Mouse (Mus musculus): Measurements from ENCODE around the gene Taar3.

The Taar3 gene

GRCm38 (mm10) chr10:23999639-24000038 lies 50.3 kb downstream of the Taar3 start, which contains the start of gene Taar7b:
Gene Taar7b, plus strand, starts transcription at chr10:23999939.
- DNase-seq (ENCODE audit: low read depth, low spot score): no peak
